Mouse (Mus musculus) gastrocnemius, postnatal 10 days (tissue): ENCODE data around the gene Sned1. TPM values are rescaled to one million over a fixed set of nuclear protein-coding genes. Genes with fewer than 3 reads are reported as not detected.

ENCODE experiments used
- DNase-seq: peaks from one replicate; pipeline ENCODE4 v3.0.0; 2021; ENCODE audit warnings: mixed read lengths
- microRNA-seq, 2 experiments: library from miRNA; unstranded; fragments of <30 nt; microRNA quantifications; one replicate each; pipeline ENCODE4 v1.2.0; 2021
- total RNA-seq, 2 experiments: library from RNA; stranded (reverse); gene quantifications; 2 replicates each; pipeline ENCODE4 v1.2.3; 2021

Sned1 gene
- total RNA-seq, 2 experiments from 2014 or later: 5.9 to 9.7 TPM

GRCm38 (mm10) chr1:93305581-93306337 is 70.1 kb downstream of the Sned1 start, which contains the start of gene Mterf4:
Gene Mterf4 (minus strand): TSS chr1:93305915.
- DNase-seq: peak; percentile 76

GRCm38 (mm10) chr1:93323973-93324372 is 88.3 kb downstream of the Sned1 start:
- no peak for DNase-seq

GRCm38 (mm10) chr1:93326446-93326845 is 90.8 kb downstream of the Sned1 start:
- DNase-seq: no peak

GRCm38 (mm10) chr1:93334621-93335020 is 99.0 kb downstream of the Sned1 start:
- no peak for DNase-seq

- DNase-seq: peak; percentile 91
Measured at GRCm38 (mm10) chr1:93342648-93343503, 107.2 kb downstream of the Sned1 start, which contains the start of the genes Ppp1r7 and Pask. Gene Ppp1r7 (plus strand): TSS chr1:93342854. Gene Pask (minus strand): TSS chr1:93343482.

- DNase-seq: peak; percentile 91
Measured at GRCm38 (mm10) chr1:93343504-93344047, 107.9 kb downstream of the Sned1 start.

- no peak for DNase-seq
Measured at GRCm38 (mm10) chr1:93347176-93347575, 111.5 kb downstream of the Sned1 start.

GRCm38 (mm10) chr1:93349701-93350100 is 114.1 kb downstream of the Sned1 start:
- DNase-seq: no peak

Small RNAs within 50 kb of the gene (microRNA-seq; reads per million reads assigned to microRNA genes)
- gene Mir6901 (0.25 to 0.64 reads per million in 2 experiments), gene Mir6902 (0 reads per million in 2 experiments)

Other genes with a start within 250 kb of the Sned1 start
- not detected for gene Aqp12, start 229.5 kb upstream of the Sned1 start, total RNA-seq
- 1 to 10 TPM; 4.7 to 6.3 TPM for gene Kif1a, start 133.9 kb upstream of the Sned1 start, total RNA-seq
- under 1 TPM in 1 of 2 experiments, not detected in 1; 0.23 TPM for gene Agxt, start 100.6 kb upstream of the Sned1 start, total RNA-seq
- gene 2310007B03Rik, start 74.9 kb upstream of the Sned1 start, total RNA-seq: not detected
- gene Crocc2, start 67.1 kb upstream of the Sned1 start, total RNA-seq: under 1 TPM in 1 of 2 experiments, not detected in 1; 0.05 TPM
- gene Mterf4, start 70.1 kb downstream of the Sned1 start, total RNA-seq: 10 to 100 TPM in 1 of 2 experiments, 1 to 10 TPM in 1; 9.9 to 10.2 TPM
- 10 to 100 TPM; 17.6 to 23.7 TPM for gene Ppp1r7, start 107.0 kb downstream of the Sned1 start, total RNA-seq
- 1 to 10 TPM; 2.1 to 3.0 TPM for gene Pask, start 107.6 kb downstream of the Sned1 start, total RNA-seq
- gene Ano7, start 138.1 kb downstream of the Sned1 start, total RNA-seq: not detected
- 100 to 1,000 TPM; 229 to 252 TPM for gene Hdlbp, start 243.0 kb downstream of the Sned1 start, total RNA-seq